ENCODE assay signal across 21 mouse cellular contexts in genomic region chr5:72953996-72954604, GRCm38 (mm10). TPM values are rescaled to one million over a fixed set of nuclear protein-coding genes. Genes with fewer than 3 reads are reported as not detected.
"Had no signal": no experiment of that assay in that cellular context is flagged by ENCODE, and none has a peak within 500 bp of the region (broad histone marks: within the 10 kb centered on the region; RNA-seq: fewer than 3 reads in every experiment).

No protein-coding gene starts in this region.

- H3K27ac ChIP-seq: left cerebral cortex, adult 2 months; limb, embryonic 15.5 days; liver, embryonic 12.5 days; midbrain, embryonic 12.5 days; neural tube, embryonic 13.5 days; stomach, embryonic 15.5 days had no signal

- H3K4me2 ChIP-seq: limb, embryonic 15.5 days; liver, embryonic 12.5 days; midbrain, embryonic 12.5 days; neural tube, embryonic 13.5 days; stomach, embryonic 15.5 days had no signal

- H3K4me3 ChIP-seq: left cerebral cortex, adult 2 months; limb, embryonic 15.5 days; liver, embryonic 12.5 days; midbrain, embryonic 12.5 days; neural tube, embryonic 13.5 days; stomach, embryonic 15.5 days had no signal

- H3K9ac ChIP-seq: limb, embryonic 15.5 days; liver, embryonic 12.5 days; midbrain, embryonic 12.5 days; neural tube, embryonic 13.5 days; stomach, embryonic 15.5 days had no signal

- H3K9me3 ChIP-seq: limb, embryonic 15.5 days; liver, embryonic 12.5 days; midbrain, embryonic 12.5 days; neural tube, embryonic 13.5 days; stomach, embryonic 15.5 days had no signal

- ATAC-seq: liver, embryonic 12.5 days; midbrain, embryonic 16.5 days had no signal

- DNase-seq: kidney, adult 9 months; right cerebral cortex, postnatal 14 days; thymus, postnatal 36 days had no signal

- H3K36me3 ChIP-seq: stomach, embryonic 15.5 days had no signal

- H3K27me3 ChIP-seq: limb, embryonic 15.5 days; liver, embryonic 12.5 days; midbrain, embryonic 12.5 days; neural tube, embryonic 13.5 days; stomach, embryonic 15.5 days had no signal

- H3K4me1 ChIP-seq: limb, embryonic 15.5 days; liver, embryonic 12.5 days; midbrain, embryonic 12.5 days; neural tube, embryonic 13.5 days; stomach, embryonic 15.5 days had no signal

RNA-seq across cellular contexts. Expression of gene Gm10135, which starts 20.4 kb away (rescaled TPM):
- total RNA-seq: layer of hippocampus, adult 8-10 months; layer of hippocampus, postnatal 14 days; left cerebral cortex, adult 2 months; left cerebral cortex, postnatal 14 days had no signal
- polyA plus RNA-seq: large intestine, adult 2 months; limb, embryonic 11.5 days; limb, embryonic 15.5 days; liver, embryonic 12.5 days; liver, embryonic 16.5 days; lung, embryonic 16.5 days; midbrain, embryonic 12.5 days; midbrain, embryonic 16.5 days; neural tube, embryonic 13.5 days; spleen, adult 2 months; stomach, embryonic 15.5 days; testis, adult 2 months; thymus, postnatal 0 days had no signal

RNA-seq across cellular contexts. Expression of gene Slc10a4, which starts 52.6 kb away (rescaled TPM):
- total RNA-seq: megakaryocyte-erythroid progenitor cell, adult 5-6 weeks had no signal
- polyA plus RNA-seq: spleen, adult 2 months had no signal
